Mouse (Mus musculus) brown adipose tissue, adult 24 weeks (tissue): ENCODE data around the gene Slc50a1. TPM values are rescaled to one million over a fixed set of nuclear protein-coding genes. Genes with fewer than 3 reads are reported as not detected.

ENCODE experiments used
- H3K27ac ChIP-seq: fragments of 200-500 bp; replicated peaks from 2 replicates; pipeline ENCODE4 v1.5.1; 2012; ENCODE audit warnings: low read depth, mild to moderate bottlenecking, low read length
- H3K4me1 ChIP-seq: fragments of 200-500 bp; 2 replicates; pipeline ENCODE4 v1.6.1; 2012; ENCODE audit warnings: low read length, mixed read lengths; ENCODE audit not compliant: control insufficient read depth, insufficient read depth, insufficient read length
- H3K4me3 ChIP-seq: fragments of 200-500 bp; 2 replicates; pipeline ENCODE4 v1.5.1; 2012; ENCODE audit warnings: low read depth, mild to moderate bottlenecking, low read length, moderate library complexity; ENCODE audit not compliant: insufficient read depth
- polyA plus RNA-seq: library from polyadenylated mRNA; stranded (reverse); fragments of >200 nt; gene quantifications from 2 replicates; pipeline ENCODE4 v1.2.4, GENCODE M21; 2012; ENCODE audit not compliant: missing spikeins, insufficient read depth, insufficient read length

Slc50a1 gene
- polyA plus RNA-seq, 1 experiment, result 33.1 TPM

GRCm38 (mm10) chr3:89281579-89282290 lies 11.4 kb upstream of the Slc50a1 start:
- peak overlapping the region; percentile 76 for H3K4me3 ChIP-seq
- H3K4me1 ChIP-seq, result peaks cover 8% of the 10 kb centered on the region

GRCm38 (mm10) chr3:89280606-89281511 lies 10.5 kb upstream of the Slc50a1 start, which contains the start of gene Efna1:
Gene Efna1, minus strand, starts transcription at chr3:89281142.
- peak within 1 kb of the TSS; percentile 47 for H3K27ac ChIP-seq
- H3K4me1 ChIP-seq, result peaks cover 7% of the 10 kb centered on the region
- peak within 1 kb of the TSS; percentile 76 for H3K4me3 ChIP-seq

More at GRCm38 (mm10) chr3:89281579-89282290, 11.4 kb upstream of the Slc50a1 start:
- H3K27ac ChIP-seq, result peak overlapping the region; percentile 47

- Histone ChIP-seq H3K4me3 (peak overlapping the region; percentile 76), H3K4me1 (peaks cover 7% of the 10 kb centered on the region), H3K27ac (peak overlapping the region; percentile 33)
Measured at GRCm38 (mm10) chr3:89280050-89280605, 9.8 kb upstream of the Slc50a1 start.

- Histone ChIP-seq H3K27ac (peak overlapping the region; percentile 98), H3K4me3 (peak overlapping the region; percentile 76), H3K4me1 (peaks cover 7% of the 10 kb centered on the region)
Measured at GRCm38 (mm10) chr3:89279153-89279890, 9.0 kb upstream of the Slc50a1 start.

- Histone ChIP-seq H3K27ac (peak overlapping the region; percentile 98), H3K4me1 (peaks cover 7% of the 10 kb centered on the region), H3K4me3 (peak overlapping the region; percentile 67)
Measured at GRCm38 (mm10) chr3:89278643-89279042, 8.3 kb upstream of the Slc50a1 start.

- H3K4me3 ChIP-seq, result peak overlapping the region; percentile 67
- peaks cover 7% of the 10 kb centered on the region for H3K4me1 ChIP-seq
- peak overlapping the region; percentile 99 for H3K27ac ChIP-seq
Measured at GRCm38 (mm10) chr3:89278107-89278506, 7.7 kb upstream of the Slc50a1 start.

GRCm38 (mm10) chr3:89277281-89278021 lies 7.1 kb upstream of the Slc50a1 start:
- Histone ChIP-seq H3K27ac (peak overlapping the region; percentile 99), H3K4me1 (peaks cover 7% of the 10 kb centered on the region), H3K4me3 (peak overlapping the region; percentile 67)

- Histone ChIP-seq H3K4me1 (peaks cover 7% of the 10 kb centered on the region), H3K27ac (peak overlapping the region; percentile 99; the same call in 1 of the 2 replicates), H3K4me3 (peak overlapping the region; percentile 67)
Measured at GRCm38 (mm10) chr3:89276061-89276460, 5.7 kb upstream of the Slc50a1 start.

- peak overlapping the region; percentile 30 for H3K27ac ChIP-seq
- 0 out of 2 replicates have a peak overlapping the region, but pooled peaks have one; percentile 3 for H3K4me3 ChIP-seq
- peaks cover 24% of the 10 kb centered on the region for H3K4me1 ChIP-seq
Measured at GRCm38 (mm10) chr3:89271760-89272159, 1.4 kb upstream of the Slc50a1 start.

GRCm38 (mm10) chr3:89270891-89271290 lies 521 bp upstream of the Slc50a1 start:
- Histone ChIP-seq H3K4me3 (peak overlapping the region; percentile 81; the same call in 1 of the 2 replicates), H3K27ac (peak overlapping the region; percentile 58), H3K4me1 (peaks cover 20% of the 10 kb centered on the region)

- peaks cover 19% of the 10 kb centered on the region for H3K4me1 ChIP-seq
- peak overlapping the region; percentile 81 for H3K4me3 ChIP-seq
- peak overlapping the region; percentile 78 for H3K27ac ChIP-seq
Measured at GRCm38 (mm10) chr3:89268916-89269315, 1.5 kb downstream of the Slc50a1 start.

GRCm38 (mm10) chr3:89266439-89266893 lies 3.9 kb downstream of the Slc50a1 start:
- peak overlapping the region; percentile 78 for H3K4me3 ChIP-seq
- H3K4me1 ChIP-seq, result peaks cover 22% of the 10 kb centered on the region
- peak overlapping the region; percentile 56 for H3K27ac ChIP-seq

GRCm38 (mm10) chr3:89262417-89262816 lies 8.0 kb downstream of the Slc50a1 start:
- Histone ChIP-seq H3K27ac (peak overlapping the region; percentile 75), H3K4me1 (peaks cover 5% of the 10 kb centered on the region; the same call in 1 of the 2 replicates), H3K4me3 (no peak overlapping the region)

GRCm38 (mm10) chr3:89260211-89260610 lies 10.2 kb downstream of the Slc50a1 start:
- H3K4me3 ChIP-seq, result no peak overlapping the region
- 0 out of 2 replicates have a peak, but pooled peaks cover 6% of the 10 kb centered on the region for H3K4me1 ChIP-seq
- H3K27ac ChIP-seq, result no peak overlapping the region
